Mouse (Mus musculus): ENCODE data around the gene Myo1d.

The Myo1d gene

GRCm38 (mm10) chr11:80614949-80615725, 164.7 kb downstream of the Myo1d start:
- peak; percentile 94 for ATAC-seq (ENCODE audit: low TSS enrichment)

DNA sequence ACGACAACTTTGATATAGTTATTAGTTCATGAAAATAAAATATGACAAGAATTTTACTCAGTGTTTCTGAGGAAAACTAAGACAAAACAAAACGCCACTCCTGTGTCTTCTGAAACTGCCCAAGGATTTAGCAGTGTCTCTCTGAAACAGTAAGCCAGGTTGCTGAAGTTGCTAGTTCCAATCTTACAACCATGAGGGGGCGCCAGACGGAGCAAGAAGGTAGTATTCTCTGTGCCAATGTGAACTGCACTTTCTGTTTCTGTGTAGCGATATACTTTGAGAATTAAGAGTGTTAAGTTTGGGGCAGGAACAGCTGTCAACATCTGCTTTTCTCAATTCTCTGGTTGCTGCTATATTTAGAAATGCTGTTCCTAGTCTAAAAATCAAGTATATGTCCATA, 165.4 kb downstream of the Myo1d start:
- peak; percentile 65; the same call in 1 of the 2 replicates for ATAC-seq (ENCODE audit: low TSS enrichment)

DNA sequence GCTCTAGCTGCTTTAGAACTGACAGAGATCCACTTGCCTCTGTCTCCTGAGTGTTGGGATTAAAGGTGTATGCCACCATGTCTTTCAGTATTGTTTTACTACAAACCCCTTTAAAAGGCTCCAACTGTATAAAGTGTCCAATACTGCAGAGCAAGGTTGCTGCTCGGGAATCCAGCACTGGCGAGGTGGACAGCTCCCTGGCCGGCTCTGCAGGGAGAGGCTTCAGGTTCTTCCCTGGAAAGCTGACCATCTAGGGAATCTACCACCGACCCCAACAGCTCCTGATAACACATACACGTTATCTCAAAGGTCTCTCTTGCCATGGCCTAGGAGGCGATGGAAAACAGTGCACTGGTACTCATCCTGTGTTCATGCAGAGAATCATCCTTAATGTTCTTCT, 166.3 kb downstream of the Myo1d start:
- ATAC-seq (ENCODE audit: low TSS enrichment) = no peak

- ATAC-seq (ENCODE audit: low TSS enrichment) = peak; percentile 78
These were observed 177.0 kb downstream of the Myo1d start for GRCm38 (mm10) chr11:80602707-80603441.

DNA sequence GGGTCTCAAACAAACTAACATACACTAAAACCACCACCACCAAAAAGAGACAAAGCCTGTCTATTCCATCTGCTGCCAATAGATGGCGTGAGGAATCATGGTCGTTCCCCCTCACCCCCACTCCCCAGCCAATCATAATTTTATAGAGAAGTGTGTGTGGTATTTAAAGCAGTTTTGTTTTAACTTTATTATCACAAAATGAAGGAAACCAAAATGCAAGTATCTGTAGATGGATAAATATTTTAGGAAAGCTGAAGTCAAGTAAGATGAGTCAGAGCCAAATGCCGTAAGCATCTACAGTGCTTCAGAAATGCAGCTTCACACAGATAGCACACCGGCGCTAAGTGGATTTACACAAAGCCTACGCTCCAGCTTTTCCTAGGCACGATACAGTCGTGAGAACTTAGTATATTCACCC, 177.8 kb downstream of the Myo1d start:
- peak; percentile 32 for ATAC-seq (ENCODE audit: low TSS enrichment)

DNA sequence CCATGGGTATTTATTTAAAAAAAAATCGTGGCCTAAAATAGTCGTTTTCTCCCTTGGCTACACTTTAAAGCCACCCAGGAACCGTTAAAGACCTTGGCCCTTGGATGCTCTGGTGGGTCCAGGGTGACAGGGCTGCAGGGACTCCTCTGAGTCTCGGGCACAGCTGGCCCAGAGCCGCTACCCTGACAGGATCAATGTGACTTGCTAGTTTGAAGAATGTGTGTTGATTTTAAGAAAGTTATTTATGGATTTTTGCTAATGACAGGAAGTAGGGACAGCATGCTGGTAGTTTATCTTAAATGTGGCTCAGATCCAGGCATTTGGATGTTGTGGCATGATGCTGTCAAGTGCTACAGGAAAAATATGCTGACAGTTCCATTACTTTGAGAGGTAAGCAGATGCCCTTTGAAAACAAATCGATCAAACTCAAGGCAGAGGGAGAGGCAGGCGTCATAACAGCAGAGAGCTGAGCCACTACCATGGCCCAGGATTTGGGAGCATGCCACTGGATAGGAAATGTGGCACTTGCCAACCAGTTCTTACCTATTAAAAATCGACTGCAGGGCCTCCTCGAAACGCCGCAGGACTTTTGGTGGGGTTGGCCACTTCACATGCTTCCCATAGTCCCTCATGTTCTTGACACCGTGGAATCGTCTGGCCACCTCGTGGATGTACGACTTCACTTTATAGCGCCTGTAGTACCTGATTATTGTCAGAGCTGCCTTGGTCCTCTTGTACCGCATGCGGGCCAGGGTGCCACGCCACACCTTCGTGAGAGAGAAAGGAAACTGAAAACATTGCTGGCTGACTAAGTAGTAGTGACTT, 178.6 kb downstream of the Myo1d start:
- no peak for ATAC-seq (ENCODE audit: low TSS enrichment)

DNA sequence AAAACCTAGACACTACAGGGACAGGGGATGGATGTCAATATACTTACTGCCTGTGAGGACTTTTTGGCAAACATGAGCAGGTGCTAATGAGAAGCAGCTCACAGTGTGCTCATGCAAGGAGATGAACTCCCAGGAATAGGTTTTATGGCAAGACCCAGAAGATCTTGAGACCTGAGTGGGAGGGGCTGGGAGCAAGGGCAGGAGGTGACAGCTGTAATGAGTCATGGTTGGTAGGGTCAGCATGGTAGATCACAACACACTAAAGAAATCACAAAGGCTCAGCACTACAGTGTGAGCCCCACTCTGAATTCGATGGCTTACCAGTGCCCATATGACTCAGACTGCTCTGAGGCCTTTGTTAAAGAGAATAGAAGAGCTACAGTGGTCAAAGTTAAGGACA, 184.3 kb downstream of the Myo1d start:
- no peak for ATAC-seq (ENCODE audit: low TSS enrichment)

DNA sequence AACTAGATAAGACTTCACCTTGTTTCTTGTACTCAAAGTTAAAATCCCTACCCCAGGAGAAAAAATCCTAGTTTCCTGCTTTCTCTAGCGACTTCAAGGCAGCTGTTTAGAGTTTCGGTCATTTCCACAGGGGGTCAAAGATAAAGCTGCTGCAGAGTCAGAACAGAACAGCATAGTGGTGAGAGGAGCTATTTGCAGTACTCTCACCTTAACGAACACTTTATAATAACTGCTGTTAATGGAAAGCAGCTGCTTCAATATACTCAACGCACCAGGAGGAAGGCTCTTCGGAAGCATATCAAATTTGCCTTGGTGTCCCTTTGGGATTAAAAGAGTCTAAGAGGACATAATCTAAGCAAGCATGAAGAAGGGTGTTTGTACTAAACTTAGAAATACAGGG, 190.4 kb downstream of the Myo1d start:
- ATAC-seq (ENCODE audit: low TSS enrichment) = no peak

- ATAC-seq (ENCODE audit: low TSS enrichment) = no peak
These were observed 194.1 kb downstream of the Myo1d start for GRCm38 (mm10) chr11:80585761-80586160.

DNA sequence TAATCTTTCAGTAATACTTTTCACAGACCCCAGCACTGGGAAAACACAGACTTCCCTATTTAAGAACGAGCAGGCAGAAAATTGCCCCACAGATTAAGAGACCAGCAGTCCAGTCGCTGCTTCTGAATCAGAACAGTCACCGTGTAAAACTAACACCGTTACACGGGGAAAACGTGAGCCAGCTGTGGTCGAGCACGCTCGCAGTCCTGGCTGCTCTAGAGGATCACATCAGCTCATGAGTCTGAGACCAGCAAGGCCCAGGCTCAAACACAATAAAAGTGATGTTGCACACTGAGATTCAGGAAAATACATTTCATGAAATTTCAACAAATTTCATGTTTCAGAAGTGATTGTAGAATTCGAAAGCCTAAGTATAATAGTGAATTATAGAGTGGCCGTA, 194.6 kb downstream of the Myo1d start:
- ATAC-seq (ENCODE audit: low TSS enrichment) = no peak

GRCm38 (mm10) chr11:80580494-80580893, 199.3 kb downstream of the Myo1d start:
- no peak for ATAC-seq (ENCODE audit: low TSS enrichment)

- ATAC-seq (ENCODE audit: low TSS enrichment) = peak; percentile 77
These were observed 201.8 kb downstream of the Myo1d start for GRCm38 (mm10) chr11:80577747-80578640.

GRCm38 (mm10) chr11:80575794-80576193, 204.0 kb downstream of the Myo1d start:
- ATAC-seq (ENCODE audit: low TSS enrichment) = no peak

GRCm38 (mm10) chr11:80566286-80566685, 213.5 kb downstream of the Myo1d start:
- ATAC-seq (ENCODE audit: low TSS enrichment) = peak; percentile 94

DNA sequence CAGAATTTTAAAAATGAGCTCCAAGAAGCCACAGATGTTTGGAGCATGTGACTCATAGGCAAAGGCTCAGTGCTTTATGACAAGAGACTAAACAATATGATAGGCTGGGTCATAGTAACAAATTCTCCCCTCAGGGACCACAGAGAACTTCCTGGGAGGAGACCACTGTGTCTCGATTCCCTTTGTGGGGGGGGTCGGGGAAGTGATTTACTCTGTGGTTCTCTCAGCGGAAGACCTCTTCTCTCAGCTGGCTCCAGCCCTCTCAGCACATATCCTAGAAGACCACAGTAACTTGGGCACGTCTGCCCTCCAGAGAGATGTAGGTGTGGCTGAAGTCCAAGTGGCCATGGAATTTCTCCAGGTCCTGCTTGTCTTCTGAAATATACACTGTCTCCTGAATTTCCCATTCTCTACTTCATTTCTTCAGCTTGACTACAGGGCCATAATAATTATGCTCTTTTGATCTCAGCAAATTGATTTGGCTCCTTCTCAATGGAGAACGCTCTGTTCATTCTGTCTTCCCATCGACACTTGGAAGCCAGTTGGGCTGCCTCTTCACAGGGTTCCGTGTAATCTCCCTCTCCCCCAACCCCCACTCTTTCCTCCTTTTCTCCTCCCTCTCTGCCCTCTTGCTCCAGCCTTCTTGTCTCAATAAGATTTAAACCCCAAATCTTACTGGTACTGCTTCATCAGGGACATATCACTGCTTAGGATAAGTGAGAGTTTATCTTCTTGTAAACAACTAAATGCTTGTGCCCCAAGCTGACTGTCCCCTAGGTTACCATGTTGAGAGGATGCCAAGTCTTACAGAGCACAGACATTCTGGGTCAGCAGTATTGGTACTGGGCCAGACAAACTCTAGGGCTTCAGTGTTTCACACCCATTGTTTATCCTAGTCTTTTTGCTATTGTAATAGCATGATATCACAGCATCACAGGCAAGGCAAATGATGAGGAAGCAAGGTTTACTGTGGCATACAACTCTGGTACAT, 214.6 kb downstream of the Myo1d start:
- no peak for ATAC-seq (ENCODE audit: low TSS enrichment)

- ATAC-seq (ENCODE audit: low TSS enrichment) = no peak
These were observed 217.3 kb downstream of the Myo1d start for GRCm38 (mm10) chr11:80562479-80562878.

DNA sequence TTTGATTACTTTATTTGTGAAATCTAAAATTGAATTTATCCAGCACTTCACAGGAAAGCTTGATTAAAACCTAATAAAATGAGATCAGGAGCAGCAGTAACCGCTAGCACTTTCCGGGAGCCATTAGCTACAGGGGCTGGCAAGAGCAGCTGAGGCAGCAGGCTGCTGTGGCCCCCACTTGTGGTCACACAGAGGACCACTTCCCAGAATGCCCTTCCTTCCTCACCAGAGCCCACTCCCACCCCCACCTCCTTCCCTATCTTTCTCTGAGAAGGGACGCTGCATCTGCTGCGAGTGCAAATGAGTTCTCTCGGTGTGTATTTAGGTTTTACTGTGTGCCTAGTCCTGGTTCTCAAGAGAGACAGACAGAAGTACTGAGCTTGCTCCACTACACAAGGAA, 219.1 kb downstream of the Myo1d start:
- ATAC-seq (ENCODE audit: low TSS enrichment) = no peak

DNA sequence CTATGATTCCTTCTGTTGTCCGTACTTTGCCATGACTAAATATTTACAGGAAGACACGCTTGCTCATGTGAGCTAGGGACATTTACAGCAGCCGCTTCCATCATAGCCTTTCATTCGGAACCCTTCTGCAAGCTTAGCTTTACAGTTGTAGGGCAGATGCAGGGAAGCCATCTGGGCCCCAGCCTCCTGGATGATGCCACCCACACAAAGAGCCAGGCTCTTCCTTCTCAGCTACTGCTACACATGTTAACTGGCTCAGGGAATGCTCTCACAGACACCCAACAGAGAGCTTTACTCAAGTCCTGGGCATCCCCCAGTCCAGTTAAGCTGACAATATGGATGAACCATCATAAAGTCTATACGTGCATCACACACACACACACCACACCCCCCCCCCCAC, 224.4 kb downstream of the Myo1d start:
- ATAC-seq (ENCODE audit: low TSS enrichment) = peak; percentile 94

GRCm38 (mm10) chr11:80553046-80553445, 226.8 kb downstream of the Myo1d start:
- no peak for ATAC-seq (ENCODE audit: low TSS enrichment)

GRCm38 (mm10) chr11:80551634-80552033, 228.2 kb downstream of the Myo1d start:
- peak; percentile 60 for ATAC-seq (ENCODE audit: low TSS enrichment)
